Mouse (Mus musculus) adrenal gland, adult (tissue): Measurements from ENCODE around the gene Utp3.
"Not testable (repeated sequence)": the region's sequence is repeated elsewhere in the genome, so short reads cannot be mapped to it uniquely, and the experiment has no call there.

ENCODE experiments used
- DNase-seq, 2 experiments: peaks; one replicate each; pipeline ENCODE4 v3.0.0; 2022 to 2023; ENCODE audit warnings: low spot score in 1 of 2; ENCODE audit not compliant: inconsistent age in 2 of 2

Utp3 gene

GRCm38 (mm10) chr5:88554086-88554886 lies at the start of gene Utp3:
Utp3 (plus strand) TSS chr5:88554462.
- DNase-seq: peak; percentile 94 to 99

DNA sequence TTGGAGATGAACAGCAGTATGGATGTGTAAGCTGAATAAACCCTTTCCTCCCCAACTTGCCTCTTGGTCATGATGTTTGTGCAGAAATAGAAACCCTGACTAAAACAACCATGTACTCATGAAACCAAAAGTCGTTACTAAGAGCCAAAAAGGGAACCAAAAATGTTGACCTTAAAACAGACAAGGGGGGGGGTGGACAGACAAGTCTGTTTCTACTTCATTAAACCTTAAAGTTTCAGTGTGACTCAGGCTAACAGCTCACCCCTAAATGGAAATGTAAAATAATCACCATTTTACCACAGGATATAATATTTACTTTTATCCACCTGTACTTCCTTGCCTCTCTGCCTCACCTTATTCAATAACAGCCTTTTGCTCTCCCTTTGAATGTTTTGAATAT lies 45.7 kb upstream of the Utp3 start:
- DNase-seq: no peak

DNA sequence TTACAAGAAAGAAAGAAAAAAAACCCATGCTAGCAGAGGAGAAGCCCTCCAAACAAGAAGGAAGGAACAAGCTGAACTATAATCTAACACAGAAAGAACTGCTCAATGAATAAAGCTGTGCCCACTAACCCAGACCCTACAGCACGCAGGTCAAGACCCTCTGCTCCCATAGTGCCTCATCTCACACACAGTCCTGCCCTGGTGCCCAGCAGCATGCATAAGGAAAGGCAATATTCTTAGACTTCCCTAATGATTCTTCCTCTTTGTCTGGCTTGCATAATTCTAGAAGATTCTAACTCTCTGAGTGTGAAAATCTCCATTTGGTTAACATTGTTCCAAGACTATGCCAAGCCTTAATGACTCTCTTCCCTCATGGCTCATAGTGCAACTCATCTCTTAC lies 45.3 kb upstream of the Utp3 start:
- no peak for DNase-seq

- DNase-seq: peak in 1 of 2 experiments; percentile 69
Measured at GRCm38 (mm10) chr5:88519232-88519631, 35.0 kb upstream of the Utp3 start.

DNA sequence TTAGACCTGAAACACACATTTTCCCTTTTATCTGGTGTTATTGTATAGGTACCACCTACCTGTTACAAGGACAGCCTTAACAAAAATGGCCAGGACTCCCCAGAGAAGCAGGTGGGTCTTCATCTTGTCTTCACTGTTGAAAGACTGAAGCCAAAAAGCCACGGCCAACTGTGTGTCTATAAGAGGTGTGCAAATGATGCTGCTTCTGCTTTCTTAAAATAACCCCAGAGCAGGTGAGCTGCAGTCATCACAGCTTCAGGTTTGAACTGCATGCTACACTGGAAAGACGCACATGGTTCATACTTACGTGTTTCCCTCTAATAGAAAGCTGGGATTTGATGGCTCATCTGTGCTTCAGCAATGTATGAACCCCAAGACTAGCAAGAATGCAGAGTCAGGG lies 26.6 kb upstream of the Utp3 start, which contains the start of gene Jchain:
Gene Jchain, minus strand, starts transcription at position 235 of the 400 bp plus-strand sequence.
- DNase-seq: no peak

GRCm38 (mm10) chr5:88530908-88531307 lies 23.4 kb upstream of the Utp3 start:
- no peak for DNase-seq

DNA sequence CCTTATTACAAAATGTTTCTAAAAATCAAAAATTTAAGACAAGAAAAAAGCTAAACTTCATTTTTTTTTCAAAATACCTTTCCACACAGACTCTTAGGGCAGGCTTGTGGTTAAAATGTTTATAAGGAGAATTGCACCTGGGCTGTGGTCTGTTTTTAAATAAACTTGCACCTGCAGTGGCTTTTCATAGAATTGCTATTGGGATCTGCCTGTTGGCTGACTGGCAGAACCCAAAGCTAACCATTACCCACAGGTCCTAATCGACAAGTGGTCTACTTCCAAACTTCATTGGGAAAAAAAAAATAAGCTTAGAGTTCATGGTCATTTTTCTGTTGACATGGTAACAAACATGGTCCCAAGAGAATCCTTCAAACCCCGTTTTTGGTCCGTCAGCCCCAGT lies 19.6 kb upstream of the Utp3 start:
- DNase-seq: no peak

DNA sequence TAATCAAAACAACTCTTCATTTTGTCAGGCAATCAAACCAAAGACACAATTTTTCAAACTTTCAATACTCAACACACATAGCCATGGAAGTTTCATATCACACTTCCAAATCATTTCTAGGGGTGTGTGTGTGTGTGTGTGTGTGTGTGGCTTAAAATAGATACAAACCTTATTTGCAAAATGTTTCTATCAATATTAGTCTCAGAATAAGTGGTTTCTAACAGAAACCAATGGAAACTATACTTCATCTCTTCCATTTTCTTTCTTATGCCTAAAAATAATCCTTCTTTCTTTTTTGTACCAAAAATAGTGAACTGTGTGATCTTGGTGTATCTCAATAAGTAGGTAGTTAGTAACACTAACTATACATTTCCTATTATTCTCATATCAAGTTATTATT lies 13.4 kb upstream of the Utp3 start:
- DNase-seq: no peak

DNA sequence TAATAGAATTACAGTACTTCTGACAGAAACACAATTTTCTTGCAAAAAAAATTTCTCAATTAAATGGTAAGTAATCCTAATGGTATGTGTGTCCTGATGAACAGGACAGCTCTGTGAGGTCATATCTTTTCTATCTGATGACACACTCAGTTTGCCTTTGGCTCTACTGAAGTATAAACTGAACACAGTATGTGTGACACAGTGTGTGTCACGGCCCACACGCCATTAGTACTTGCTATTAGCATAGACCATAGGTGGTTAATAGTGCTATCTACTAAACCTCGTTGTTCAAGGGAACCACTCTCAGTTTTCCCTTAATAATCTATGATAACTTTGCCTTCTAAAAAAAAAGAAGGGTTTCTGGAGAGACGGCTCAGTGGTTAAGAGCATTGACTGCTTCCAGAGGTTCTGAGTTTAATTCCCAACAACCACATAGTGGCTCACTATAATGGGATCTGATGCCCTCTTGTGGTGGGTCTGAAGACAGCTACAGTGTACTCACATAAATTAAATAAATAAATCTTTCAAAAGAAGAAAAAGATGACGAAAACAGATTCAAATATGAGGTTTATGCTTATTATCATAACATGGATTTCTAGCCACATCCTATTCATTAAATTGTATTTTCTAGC lies 11.5 kb upstream of the Utp3 start:
- DNase-seq: peak; percentile 36 to 79

GRCm38 (mm10) chr5:88544411-88544810 lies 9.9 kb upstream of the Utp3 start:
- not testable (repeated sequence) for DNase-seq

- DNase-seq: no peak
Measured at GRCm38 (mm10) chr5:88545536-88545935, 8.7 kb upstream of the Utp3 start.

DNA sequence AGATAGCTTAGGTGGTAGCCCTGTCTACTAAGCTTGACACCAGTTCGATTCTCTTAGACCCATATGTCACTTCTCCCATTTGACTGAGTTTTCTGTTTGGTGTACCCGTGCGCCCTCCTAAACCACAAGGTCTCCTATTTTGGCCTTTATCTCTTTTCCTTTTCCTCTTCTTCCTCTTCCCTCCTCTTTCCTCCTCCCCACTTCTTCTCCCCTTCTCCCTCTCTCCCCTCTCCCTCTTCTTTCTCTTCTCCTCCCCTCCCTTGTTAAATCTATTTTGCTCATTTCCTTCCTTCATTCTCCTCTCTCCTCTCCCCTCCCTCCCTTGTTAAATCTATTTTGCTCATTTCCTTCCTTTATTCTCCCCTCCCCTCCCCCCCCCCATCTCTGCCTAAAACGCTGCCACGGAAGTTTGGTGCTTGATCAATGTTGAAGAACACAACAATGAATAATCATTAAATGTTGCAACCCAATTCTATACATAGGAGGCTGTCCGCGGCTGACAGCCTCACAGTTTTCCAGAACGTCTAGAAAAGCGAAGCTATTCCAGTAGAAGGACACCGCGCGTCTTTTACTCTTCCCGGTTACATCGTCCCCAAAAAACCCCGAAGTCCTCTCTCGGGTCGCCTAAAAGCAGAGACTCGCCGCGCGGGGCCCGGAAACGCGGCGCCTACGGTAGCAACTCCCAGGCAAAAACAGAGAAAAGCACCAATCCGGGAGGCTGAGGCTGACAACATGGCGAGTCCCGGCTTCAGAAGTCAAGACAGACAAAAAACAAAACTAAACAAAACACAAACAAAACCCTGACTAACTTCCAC lies 784 bp upstream of the Utp3 start:
- peak in 1 of 2 experiments; percentile 43 for DNase-seq

DNA sequence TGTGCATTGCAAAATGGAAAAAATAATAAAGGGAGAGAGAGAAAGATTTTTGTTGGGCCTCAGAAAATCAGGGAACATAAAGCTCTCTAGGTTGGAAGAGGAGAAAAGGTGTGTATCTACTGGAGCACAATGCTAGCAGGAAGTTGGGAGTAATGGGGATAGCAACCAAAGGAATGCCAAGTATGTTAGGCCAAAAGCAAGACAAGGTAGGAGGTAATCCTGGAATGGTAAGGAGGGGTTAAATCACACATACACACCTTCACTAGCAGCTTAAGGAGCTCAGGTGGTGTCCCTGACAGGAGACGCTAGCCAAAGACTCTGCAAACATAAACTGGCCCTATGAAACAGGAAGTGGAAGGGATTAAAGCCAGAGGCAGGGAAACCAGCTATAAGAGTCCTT lies 4.7 kb downstream of the Utp3 start:
- no peak for DNase-seq

DNA sequence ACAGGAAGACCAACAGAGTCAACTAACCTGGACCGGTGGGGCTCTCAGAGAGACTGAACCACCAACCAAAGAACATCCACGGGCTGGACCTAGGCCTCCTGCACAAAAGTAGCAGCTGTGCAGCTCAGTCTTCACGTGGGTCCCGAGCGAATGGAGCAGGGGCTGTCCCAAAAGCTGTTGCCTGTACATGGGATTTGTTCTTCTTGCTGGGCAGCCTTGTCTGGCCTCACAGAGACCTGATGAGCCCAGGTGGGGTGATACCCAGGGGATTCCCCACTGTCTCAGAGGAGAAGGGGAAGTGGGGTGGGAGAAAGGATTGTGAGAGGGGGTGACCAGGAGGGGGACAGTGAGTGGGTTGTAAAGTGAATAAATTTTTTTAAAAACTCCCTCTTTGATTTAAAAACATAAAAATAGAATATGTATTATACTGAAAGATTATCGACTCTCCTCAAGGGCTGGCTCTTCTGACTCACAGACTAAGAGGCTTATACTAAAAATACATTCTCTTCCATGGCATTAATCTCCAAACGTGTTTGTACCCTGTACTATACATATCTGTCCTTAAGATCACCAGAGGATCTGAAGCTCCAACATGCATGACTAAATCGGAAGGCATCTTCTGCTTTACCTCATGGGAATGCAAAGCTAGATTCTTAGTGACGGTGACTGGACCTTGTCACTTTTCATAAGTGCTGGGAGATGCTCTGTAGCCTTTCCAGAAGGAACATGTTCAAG lies 7.0 kb downstream of the Utp3 start:
- no peak for DNase-seq

DNA sequence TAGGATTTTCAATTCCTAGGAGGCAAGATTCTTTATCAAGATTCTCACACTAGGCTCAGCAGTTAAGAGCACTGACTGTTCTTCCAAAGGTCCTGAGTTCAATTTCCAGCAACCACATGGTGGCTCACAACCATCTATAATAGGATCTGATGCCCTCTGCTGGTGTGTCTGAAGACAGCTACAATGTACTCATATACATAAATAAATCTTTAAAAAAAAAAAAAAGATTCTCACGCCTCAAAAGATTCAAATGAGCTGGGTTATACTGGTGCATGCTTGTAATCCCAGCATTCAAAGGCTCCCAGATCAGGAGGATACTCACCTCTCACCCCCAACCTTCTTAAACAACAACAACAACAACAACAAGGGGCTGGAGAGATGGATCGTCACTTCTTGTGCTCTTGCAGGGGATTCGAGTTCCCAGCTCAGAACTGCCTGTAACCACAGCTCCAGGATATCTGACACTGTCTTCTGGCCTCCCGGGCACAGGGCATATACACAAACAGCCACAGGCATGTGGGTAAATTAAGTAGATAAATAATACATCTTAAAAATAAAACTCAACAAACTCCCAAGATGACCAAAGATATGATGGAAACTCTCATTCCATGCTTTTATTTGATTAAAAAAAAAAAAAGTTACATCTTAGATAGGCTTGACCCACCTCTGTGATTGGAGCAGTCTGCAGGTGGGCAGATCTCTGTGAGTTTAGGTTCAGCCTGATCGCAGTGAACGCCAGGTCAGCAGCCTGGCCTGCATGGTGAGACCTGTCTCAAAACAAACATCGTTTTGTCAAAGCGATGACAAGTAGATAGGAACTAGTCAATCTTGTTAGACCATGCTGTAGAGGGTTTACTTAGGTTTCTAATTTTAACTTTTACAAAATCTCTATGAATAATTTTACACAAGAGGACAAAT lies 8.9 kb downstream of the Utp3 start:
- DNase-seq: no peak

GRCm38 (mm10) chr5:88564501-88565147 lies 10.4 kb downstream of the Utp3 start, which contains the start of gene Rufy3:
Rufy3 (plus strand) TSS chr5:88565040.
- DNase-seq: peak; percentile 94 to 96

DNA sequence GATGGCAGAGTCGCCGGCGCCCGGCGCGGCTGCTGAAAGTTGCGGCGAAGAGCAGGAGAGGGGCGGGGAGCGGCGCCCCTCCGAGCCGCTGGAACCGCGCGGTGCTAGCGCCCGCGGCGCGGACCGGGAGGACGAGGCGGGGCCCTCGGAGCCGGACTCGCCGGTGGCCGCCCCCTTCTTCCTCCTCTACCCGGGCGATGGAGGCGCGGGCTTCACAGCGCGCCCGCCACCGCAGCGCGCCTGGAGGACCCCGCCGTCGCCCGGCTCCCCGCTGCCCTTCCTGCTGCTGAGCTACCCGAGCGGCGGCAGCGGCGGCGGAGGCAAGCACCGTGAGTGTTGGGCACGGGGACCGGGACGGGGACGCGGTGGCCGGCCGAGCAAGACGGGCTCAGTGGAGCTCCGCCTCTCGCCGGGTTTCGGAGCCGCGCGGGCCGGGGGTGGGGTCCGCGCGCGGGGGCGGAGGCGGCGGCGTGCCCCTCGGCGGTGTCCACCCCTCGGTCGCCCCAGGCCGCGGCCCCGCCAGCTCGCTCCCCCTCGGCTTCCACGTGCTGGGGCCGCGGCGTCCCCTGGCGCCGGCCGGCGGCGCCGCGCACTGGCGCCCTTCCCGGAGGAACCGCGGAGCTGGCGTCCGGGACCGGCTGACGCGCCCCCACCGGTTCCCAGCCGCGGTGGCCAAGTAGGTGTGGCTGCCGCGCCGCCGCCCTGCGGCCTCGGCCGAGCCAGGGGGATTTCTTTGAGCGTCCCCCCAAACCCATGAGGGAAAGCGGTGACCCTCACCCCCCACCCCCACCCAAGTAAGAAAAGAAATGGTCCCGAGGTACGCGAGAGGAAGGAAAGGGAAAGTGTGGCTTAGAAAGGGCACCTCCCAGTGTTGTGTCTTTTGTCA lies 11.1 kb downstream of the Utp3 start:
- DNase-seq: peak; percentile 85 to 91
